Mouse (Mus musculus): Measurements from ENCODE around the gene Tspan1.

Tspan1 gene

GRCm38 (mm10) chr4:116165708-116166407 is 1.5 kb downstream of the Tspan1 start:
- DNase-seq (ENCODE audit: low read depth, low spot score) = no peak

DNA sequence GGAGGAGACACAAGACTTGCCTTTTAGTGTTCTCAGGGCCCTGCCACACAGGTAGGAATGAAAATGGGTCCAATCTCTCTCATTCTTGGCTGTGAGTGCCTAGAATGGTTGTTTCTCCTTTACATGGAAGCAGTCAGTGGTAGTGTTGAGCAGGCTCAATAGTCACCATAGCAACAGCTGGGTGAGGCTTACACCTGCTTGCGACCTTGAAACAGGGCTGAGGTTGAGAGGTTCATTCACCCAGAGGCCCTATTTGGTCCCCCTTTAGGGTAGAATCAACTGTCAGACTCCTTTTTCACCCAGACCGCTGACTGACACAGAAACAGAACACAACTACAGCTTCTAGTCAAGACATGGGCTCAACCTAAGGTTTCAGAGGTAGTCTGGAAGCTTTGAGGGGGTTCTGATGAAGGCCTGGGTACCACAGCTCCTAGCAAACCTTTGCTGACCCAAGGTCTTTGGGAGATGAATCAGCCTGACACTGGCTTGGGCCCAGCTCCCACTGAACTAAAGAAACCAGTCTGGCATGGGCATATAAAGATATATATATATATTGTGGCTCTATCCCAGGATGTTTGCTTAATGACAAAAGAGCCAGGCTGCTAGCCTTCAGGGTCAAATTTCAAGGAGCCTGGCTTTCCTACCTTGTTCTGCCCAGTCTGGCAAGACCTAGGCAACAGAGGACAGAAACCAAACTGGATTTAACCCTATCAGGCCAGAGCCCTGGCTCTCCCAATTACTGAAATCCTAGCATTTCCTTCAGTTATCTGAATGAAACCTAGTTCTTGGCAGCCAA is 2.4 kb downstream of the Tspan1 start:
- no peak for DNase-seq (ENCODE audit: low read depth, low spot score)

- DNase-seq (ENCODE audit: low read depth, low spot score) = no peak
These were observed 5.3 kb downstream of the Tspan1 start for GRCm38 (mm10) chr4:116162142-116162541.

GRCm38 (mm10) chr4:116160769-116161168 is 6.6 kb downstream of the Tspan1 start:
- DNase-seq (ENCODE audit: low read depth, low spot score) = no peak

DNA sequence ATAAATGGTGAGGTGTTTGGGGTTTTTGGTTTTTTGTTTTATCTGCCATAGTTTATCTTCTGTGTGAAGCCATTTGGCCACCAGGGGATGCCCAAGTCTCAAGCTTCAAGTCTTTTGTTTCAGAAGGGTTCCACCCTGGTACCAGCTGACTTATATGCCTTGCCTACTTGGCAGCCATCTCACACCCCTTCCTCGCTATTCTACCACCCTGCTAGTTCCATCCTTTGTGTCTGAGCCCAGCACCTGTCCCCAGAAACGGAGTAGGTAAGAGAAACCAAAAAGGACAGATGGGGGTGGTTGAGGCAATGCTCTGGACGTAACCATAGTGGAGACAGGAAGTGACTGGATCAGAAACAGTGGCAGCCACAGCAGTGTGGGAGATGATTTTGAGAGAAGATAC is 7.5 kb downstream of the Tspan1 start:
- DNase-seq (ENCODE audit: low read depth, low spot score) = no peak

DNA sequence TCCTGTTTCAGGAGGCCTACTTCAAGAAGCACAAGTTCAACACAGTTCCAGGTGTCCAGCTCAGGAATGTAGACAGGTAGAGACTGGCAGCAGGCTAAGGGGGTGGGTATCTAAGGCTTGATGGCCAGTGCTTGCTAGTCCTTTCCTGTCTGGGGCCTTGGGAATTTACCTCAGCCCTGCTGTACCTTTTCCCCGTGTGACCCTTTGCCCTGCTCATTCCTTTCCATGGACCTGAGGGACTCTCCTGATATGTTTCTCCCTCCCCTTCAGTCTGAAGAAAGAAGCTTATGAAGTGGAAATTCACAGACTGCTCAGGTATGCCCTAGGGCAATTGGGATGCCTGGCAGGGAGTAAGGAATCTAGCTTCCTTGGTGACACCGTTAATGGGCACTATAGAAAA is 9.5 kb downstream of the Tspan1 start:
- DNase-seq (ENCODE audit: low read depth, low spot score) = no peak

DNA sequence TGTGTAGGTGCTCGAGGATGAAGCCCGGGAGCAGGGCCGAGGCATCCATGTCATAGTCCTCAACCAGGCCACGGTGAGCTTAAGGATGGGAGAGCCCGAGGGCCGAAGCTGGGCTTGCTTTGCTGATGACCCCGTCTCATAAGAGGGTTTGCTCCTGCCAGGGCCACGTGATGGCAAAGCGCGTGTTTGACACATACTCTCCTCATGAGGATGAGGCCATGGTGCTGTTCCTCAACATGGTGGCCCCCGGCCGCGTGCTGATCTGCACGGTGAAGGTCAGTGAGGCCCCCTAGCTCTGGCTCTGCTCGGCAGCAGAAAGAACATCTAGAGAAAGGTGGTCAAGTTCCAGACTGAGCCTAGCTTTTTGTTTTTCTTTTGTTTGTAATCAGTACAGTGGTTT is 14.7 kb downstream of the Tspan1 start:
- no peak for DNase-seq (ENCODE audit: low read depth, low spot score)

DNA sequence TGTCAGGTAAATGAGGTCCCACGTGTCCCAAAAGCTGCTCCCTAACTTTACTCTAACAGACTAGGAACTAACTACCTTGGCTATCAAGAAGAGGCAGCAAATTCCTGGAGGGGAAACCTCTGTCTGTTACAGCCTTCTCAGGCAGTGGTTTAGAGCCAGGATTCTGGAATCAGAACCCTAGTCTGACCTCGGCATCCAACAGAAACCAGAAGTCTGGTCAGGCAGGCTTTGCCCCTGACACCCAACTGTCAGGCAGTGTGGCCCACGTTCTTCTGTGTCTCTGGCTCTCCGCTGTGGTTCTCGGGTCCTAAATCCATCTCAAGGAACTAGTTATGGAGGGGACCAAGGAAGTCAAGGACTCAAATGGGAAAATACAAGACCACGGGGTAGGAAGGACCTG is 16.2 kb downstream of the Tspan1 start, which contains the start of gene Lurap1:
Lurap1 (minus strand) TSS at position 101 of the 400 bp plus-strand sequence.
- no peak for DNase-seq (ENCODE audit: low read depth, low spot score)

DNA sequence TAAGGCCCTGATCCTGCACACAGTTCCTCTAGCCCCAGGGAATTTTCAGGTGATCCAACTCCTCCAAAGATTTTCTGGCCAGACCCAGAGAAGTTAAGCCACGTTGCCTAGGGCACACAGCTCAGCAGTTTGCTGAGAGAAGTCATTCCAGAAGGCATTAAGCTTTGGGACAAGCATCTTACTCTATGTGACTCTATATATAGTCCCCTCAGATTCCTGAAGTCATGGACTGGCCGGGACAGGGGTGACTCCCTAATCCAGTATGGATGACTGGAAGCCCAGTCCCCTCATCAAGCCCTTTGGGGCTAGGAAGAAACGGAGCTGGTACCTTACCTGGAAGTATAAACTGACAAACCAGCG is 16.6 kb downstream of the Tspan1 start:
- DNase-seq (ENCODE audit: low read depth, low spot score) = no peak

GRCm38 (mm10) chr4:116150156-116150861 is 17.1 kb downstream of the Tspan1 start:
- no peak for DNase-seq (ENCODE audit: low read depth, low spot score)

- DNase-seq (ENCODE audit: low read depth, low spot score) = no peak
These were observed 17.6 kb downstream of the Tspan1 start for GRCm38 (mm10) chr4:116149812-116150155.

DNA sequence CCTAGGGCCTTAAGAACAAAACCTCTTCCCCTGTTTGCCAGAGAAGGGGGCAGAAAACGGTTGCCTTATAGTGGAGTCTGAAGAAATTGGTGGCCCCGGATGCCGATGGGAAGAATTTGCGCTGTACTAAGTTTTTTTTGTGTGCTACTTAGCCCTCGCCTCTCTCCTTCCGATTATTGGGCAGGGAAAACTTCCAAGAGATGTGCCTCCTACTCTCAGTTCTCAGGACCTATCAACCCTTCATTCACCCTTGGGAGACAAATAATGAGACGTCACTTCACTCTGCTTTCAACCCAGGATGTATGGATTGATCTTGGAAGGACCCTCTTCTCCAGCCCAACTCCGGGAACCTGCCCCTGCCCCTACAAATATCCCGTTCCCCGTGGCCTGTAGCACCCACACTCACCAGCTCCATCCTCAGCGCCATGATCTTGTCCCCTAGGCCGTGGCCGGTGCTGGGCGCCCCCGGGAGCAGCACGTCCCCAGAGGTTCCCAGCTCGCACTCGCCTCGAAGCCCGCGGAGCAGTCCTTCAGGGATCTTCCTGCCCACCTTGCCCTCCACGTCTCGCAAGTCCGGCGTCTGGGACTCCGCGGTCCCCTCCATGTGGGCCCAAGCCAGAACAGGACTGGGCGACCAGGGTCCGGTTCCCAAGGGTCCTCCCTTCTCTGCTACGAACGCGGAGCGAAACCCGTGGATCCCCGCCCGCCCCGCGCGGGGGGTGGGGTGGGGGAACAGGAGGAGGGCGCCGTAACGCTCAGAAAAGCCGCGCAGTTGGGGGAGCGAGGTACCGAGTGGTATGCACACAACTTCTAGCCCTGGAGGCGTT is 23.3 kb downstream of the Tspan1 start:
- DNase-seq (ENCODE audit: low read depth, low spot score) = no peak

DNA sequence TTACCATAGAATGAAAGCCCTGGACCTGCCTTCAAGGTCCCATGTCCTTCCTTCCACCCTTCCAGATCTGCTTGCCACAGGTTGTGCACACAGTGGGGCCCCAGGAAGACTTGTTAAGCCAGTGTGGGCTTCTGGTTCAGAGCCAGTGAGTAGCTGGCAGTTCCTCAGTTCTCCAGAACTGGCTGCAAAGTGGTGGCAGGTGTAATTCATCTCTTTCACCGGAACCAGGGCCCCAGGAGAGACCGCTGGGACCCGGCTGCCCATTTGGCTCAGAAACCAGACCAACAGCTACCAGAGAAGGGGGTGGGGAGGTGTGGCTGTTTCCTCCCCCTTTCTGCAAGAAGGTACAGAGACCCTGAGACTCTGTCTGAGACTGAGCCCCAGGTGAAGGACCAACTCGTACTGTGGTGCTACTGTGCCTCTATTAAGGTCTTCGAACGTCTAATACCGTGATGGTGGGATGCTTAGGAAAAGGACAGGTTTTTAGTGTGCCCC is 24.0 kb downstream of the Tspan1 start:
- no peak for DNase-seq (ENCODE audit: low read depth, low spot score)

DNA sequence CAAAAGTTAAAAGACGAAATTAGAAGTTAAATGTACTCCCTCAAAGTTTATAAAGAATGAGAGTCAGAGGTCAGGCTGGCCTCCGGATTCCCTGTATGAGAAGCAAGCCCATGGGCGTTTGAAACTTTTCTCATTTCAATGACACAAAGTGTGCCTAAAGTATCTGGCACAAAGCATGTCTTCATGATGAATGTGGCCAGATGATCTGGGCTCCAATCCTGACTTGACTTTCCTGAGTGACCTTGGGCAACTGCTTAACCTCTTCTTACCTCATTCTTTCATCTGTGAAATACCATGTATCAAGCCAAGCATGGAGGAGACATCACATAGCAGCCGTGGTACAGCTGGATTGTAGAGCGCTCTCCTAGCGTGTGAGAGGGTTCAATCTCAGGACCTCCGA is 25.1 kb downstream of the Tspan1 start:
- DNase-seq (ENCODE audit: low read depth, low spot score) = no peak

DNA sequence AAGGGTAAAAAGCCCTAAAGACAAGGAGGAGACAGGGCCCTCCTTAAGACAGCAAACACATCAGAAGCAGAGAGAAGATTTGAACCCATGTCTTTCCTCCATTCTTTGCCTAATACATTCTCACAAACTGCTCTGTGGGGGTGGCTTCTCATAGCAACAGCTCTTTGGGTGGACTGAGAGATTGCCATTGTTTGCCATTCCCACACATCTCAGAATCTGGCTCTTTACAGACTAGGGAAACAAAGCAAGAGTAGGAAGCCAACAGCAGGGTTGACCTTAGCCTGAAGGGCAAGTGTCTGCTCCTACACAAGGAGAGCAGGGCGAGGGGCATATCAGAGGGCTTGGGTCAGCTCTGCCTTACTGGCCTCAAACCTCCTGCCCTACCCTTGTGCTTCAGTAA is 25.7 kb downstream of the Tspan1 start:
- no peak for DNase-seq (ENCODE audit: low read depth, low spot score)

DNA sequence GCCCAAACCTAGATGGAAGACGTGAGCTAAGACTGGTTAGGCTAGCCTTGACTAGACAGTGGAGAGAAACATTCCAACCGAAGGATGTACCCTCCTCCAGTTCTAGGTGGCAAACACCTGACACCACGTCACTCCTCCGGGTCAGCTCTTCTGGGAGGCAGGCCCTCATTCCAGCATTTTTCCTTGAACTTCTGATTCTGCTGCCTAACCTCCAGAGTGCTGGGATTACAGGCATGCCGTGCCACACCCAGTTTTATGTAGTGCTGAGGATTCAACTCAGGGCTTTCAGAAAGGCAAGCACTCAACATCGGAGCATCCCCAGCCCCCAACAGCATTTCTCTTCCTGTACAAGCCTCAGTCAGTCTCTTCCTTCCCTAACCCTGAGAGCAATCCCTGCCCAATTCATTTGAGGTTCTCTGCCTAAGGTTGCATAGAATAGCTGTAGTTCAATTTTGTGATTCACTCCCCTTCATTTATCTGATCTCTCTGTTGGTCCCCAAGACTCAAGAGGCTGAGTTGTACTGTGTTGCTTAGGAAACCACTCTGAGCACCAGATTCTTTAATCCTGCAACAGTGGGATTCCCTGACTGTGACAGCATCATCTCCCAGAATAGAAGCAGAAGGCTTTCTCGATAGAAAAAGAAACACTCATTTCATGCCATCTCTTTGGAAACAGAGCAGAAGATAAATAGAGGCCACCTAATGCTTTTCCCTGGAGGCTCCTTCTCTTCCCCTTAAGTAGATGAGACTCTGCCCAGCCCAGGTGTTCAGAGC is 26.4 kb downstream of the Tspan1 start:
- DNase-seq (ENCODE audit: low read depth, low spot score) = no peak

DNA sequence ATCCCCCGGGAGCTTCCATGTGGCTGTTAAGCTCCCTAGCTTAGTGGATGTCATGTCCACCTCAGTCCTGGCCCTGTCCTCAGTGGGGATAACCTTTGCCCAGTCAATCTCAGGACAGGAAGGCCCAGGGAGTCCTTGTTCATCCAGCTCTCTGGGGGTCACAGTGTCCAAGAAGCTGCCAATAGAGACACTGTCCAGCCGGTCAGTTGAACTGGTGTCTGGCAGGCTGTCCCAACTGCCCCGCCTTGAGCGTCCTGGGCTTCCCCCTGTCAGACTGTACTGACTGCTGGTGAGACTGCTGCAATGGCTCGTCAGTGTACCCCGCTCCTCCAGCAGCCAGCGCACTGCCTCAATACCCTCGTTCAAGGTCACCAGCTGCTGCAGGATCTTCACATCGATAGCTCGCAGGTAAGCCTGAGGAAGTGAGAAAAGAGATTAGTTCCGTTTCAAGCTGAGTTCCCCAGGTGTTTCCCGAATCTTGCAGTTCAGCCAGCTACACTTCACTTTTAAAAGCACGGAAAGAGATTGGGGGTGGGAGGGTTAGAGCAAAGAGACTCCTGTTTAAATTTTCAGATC is 29.9 kb downstream of the Tspan1 start:
- DNase-seq (ENCODE audit: low read depth, low spot score) = no peak

DNA sequence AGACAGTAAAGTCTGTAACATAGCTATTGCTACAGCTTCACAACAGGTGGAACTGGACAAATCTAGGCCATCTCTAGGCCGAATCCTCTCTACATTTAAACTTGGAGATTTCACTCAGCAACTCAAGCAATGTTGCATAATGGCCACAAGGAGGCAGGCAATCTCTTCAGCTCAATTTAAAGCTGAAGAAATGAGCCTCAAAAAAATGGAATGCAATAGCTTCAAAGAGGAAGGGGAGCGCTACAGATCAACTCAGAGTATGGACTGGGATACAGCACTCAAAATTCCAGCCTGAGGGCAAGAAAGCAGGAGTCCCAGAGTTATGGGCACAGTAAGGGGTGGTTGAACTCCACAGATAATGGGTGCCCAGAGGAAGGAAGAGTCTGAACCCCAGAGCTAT is 32.4 kb downstream of the Tspan1 start:
- DNase-seq (ENCODE audit: low read depth, low spot score) = no peak

DNA sequence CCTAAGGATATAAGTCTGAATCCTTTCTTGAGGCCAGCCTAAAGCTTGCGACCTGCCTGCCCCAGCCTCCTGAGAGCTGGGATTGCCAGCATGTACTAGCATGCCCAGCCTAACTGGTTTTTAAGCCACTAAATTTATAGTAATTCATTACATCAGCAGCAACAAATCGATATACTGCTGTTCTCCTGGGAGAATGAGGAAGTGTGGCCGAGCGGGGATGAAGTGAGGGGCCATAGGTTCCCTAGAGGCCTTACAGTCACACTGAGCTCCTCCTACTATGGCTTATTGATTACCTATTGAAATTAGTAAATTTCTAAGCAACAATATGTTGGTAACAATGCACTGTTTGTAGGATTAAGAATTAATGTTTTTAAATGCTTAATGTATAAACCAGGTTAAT is 34.3 kb downstream of the Tspan1 start:
- DNase-seq (ENCODE audit: low read depth, low spot score) = no peak

DNA sequence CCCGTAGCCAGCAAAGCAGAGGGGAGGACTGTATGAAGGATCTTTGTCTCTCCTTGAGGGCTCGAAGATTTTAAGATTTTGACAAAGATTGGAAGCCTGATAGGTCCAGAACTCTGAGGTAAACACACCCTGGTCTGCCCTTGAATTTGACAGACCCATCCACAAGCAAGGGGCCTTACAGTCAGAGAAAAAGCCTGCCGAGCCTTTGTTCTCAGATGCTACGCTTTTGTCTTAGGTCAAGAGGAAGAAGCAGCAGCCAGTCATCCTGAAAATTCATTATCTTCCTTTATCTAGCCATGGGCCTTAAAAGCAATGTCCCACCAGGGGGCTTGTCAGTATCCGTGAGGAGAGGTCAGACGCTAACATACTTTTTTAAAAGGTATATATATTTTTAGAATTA is 39.4 kb downstream of the Tspan1 start:
- DNase-seq (ENCODE audit: low read depth, low spot score) = no peak

All from WW6 (cell line).